Mouse (Mus musculus) cerebellum, adult 9-10 months (tissue): ENCODE measurements around the gene Trim24.
A peak's percentile ranks its signal among the peaks of the same experiment; 100 is the strongest.

Source experiments
- DNase-seq: peaks from one replicate; pipeline ENCODE4 v3.0.0; 2022

The Trim24 gene

DNA sequence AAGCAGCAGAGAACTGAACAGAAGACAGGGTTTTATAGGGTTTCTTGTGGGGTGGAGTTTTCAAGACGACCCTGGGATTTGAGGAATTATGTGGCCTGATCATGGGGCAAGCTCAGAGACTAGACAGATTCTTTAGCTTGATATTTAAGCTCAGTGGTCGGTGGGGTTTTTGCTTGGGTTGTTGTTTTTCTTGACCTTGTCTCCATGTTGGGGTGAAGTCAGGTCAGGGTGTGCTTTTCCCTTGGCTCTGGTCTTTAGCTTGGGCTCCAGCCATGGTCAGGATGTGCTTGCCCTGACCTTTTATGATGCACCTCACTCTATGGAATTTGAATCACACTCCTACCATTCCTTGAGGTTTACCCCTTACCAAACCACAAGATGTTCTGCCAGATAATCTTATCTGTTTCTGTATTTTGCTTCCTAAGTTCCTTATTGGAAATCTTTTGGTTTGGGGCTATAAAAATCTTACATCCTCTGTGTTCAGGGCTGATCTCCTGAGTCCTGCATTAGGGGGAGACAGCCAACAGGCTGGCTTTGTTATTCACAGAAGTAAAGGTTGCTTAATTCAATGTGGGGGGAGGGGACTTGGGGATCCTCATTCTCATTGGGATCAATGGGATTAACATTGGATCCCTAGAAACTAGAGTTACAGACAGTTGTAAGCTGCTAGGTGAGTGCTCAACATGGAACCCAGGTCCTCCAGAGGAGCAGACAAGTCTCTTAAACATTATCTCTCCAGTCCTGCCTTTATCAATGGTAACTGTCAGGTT lies 6.5 kb upstream of the Trim24 start:
- DNase-seq, result no peak

DNA sequence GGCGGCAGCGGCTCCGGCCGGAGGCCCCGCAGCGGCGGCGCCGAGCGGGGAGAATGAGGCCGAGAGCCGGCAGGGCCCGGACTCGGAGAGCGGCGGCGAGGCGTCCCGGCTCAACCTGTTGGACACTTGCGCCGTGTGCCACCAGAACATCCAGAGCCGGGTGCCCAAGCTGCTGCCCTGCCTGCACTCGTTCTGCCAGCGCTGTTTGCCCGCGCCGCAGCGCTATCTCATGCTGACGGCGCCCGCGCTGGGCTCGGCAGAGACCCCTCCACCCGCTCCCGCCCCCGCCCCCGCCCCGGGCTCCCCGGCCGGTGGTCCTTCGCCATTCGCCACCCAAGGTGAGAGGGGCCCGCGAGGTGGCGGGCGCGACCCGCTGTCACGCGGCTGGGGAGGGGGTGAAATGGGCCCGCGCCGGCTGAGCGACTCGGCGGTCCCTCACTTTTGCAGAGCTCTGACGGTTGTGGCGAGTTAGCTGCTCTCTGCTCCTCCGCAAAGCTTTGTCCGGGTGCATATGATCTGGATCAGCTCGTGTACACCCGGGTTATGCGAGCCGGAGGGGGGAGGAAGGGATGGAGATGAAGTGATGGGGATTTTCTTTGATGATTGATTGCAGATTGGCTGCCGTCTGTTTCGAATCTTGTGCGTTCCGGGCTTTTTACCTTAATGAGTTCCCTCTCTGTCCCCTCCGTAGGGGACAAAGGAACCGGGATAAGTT lies 683 bp downstream of the Trim24 start:
- DNase-seq, result peak; percentile 66

DNA sequence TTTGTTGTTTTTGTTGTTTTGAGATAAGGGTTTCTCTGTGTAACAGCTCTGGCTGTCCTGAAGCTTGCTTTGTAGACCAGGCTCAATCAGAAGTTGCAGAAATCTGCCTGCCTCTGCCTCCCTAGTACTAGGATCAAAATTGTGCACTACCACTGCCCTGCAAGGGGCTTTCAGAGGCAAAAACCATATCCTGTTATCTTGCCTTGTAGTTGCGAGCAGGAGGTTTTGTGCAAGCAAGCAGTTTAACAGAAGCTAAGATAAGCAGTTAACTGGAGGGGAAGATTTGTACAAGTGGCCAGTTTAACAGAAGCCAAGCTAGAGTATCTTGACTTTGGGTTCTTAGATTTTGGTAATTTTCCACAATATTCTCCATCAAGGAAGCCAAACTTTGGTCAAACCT lies 2.2 kb downstream of the Trim24 start:
- no peak for DNase-seq

DNA sequence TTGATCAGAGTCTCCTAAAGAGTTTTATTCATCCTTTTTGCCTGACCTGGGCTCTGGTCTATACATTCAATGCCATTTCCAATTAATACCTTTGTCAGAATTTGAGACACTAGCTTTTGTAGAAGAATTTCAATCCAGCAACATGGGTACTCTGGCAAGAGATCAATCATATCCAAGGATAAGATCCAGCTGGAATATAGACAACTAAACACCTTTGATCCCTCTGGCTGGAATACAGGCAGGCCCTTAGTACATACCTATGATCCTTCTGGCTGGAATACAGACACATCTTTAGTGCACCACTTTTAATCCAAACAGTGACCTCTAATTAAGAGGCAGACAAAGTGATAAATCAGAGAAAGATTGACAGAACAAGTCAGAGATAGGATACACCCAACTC lies 3.1 kb downstream of the Trim24 start:
- DNase-seq, result no peak

- no peak for DNase-seq
Measured at GRCm38 (mm10) chr6:37878206-37878605, 7.6 kb downstream of the Trim24 start.

DNA sequence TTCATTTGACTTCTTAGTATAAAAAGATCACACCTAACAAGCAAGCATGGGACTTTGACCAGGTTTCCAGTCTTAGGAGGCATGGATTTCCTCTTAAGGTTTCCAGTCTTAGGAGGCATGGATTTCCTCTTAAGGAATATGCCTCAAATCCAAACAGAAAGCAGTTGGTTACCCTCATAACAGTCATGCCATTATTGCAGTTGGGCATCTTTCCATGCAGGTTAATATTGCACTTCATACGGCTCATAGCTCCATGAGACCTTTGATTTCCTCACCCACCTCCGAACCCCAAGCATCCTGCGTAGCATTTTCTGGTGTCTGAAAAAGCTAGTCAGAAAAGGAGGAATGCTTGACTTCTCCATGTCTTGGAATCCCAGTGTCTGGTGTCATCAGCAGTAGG lies 10.0 kb downstream of the Trim24 start:
- DNase-seq, result no peak

- no peak for DNase-seq
Measured at GRCm38 (mm10) chr6:37893586-37893985, 23.0 kb downstream of the Trim24 start.

DNA sequence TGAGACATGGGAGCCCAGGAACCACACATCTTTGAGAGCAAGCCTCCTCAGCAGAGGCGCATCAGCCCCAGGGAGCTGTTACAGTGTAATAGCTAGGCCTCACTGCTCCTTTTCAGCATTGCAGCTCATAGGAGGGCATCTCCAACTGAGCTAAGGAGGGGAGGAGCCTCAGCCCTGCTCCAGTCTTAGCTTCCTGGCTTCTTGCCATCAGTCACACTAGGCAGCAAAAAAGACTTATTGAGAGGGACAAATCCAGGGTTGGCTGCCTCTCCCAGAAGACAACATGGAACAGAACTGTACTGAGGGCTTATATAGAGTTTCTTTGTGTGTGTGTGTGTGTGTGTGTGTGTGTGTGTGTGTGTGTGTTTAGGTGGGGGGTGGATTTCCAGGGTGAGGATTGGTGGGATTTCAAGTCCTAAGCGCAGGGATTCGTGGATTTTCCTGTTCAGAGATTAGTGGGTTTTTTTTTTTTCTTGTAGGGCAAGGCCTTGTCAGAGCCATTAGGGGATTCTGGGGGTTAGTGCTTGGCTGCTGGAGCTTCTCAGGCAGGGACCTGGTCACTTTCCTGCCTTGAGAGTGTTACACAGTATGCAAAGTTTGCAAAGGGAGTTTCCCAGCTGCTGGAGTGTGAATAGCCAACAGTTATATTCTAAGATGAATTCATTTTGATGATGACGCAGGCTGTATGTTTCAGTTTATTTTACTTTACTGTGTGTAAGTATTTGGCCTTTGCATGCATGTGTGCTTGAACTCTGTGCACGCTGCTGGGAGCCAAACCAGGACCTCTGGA lies 25.2 kb downstream of the Trim24 start:
- peak; percentile 23 for DNase-seq

- DNase-seq, result no peak
Measured at GRCm38 (mm10) chr6:37900221-37900620, 29.6 kb downstream of the Trim24 start.

- DNase-seq, result no peak
Measured at GRCm38 (mm10) chr6:37901791-37902190, 31.2 kb downstream of the Trim24 start.

DNA sequence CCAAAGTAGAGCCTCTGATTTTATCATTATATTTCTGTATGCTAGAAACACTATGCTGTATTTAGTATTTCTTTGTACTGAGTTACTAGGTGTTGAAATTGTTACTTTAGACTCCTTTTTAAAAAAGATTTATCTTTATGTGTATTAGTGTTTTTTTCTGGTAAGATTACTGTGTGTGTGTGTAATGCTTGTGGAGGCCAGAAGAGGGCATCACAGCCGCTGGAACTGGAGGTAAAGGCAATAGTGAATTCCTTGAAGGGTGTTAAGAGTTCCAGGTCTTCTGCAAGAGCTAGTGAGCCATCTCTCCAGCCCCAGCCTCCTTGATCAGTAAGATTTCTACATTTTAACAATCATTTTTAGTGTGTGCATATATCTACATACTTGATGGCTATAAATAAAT lies 33.2 kb downstream of the Trim24 start:
- no peak for DNase-seq

- no peak for DNase-seq
Measured at GRCm38 (mm10) chr6:37913525-37913924, 42.9 kb downstream of the Trim24 start.

GRCm38 (mm10) chr6:37925104-37925503 lies 54.5 kb downstream of the Trim24 start:
- no peak for DNase-seq

- no peak for DNase-seq
Measured at GRCm38 (mm10) chr6:37926751-37927150, 56.1 kb downstream of the Trim24 start.

DNA sequence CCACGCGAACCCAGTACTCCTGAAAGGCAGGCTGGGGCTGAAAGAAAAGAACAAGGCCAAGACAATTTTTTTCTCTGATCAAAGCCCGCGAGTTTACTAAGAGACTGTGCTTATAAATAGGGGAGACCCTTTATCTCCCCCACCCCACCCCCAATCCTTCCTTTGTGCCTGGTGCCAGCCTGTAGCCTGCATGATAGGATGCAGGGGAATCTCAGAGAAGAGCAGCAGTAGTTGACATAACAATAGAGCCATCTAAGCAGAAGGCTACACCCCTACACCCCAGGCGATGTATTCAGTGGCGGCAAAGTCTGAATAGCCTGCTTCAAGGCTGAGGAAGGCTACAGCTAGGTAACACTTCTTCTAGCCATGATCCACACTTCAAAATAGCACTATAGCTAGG lies 65.9 kb downstream of the Trim24 start:
- no peak for DNase-seq

GRCm38 (mm10) chr6:37951306-37951705 lies 80.7 kb downstream of the Trim24 start:
- no peak for DNase-seq

DNA sequence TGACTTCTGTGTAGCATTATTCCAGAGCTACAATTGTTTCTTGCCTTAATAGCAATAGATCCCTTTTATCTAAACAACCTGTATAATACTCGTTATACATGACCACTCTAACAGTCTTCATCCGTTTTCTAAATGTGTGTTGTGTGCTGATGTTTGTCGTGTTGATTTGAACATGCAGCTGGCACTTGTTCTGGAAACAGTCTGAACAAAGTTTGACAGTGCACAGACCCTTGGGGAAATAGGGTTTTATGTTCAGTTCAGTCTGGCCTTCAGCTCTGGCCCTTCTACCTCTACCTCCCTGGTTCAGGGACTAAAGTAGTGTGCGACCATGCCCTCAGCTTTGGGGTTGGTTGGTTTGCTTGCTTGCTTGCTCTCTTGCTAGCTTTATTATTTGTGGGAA lies 96.8 kb downstream of the Trim24 start:
- no peak for DNase-seq

DNA sequence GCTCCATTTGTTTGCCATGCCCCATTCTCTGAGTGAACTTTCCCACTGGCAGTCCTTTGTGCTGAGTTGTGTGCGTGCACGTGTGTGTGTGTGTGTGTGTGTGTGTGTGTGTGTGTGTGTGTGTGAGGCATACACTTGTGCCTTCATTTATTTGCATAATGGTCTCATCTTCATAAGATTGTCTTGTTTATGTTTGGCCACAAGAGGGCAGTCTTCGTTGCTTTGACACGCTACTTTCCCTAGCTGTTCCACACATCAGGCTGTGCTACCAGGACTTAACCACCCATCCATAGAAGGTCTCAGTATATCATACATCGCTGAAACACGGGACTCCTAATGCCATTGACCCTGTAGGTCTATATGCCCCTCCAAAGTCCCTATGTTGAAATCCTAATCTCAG lies 136.8 kb downstream of the Trim24 start:
- DNase-seq, result peak; percentile 58

DNA sequence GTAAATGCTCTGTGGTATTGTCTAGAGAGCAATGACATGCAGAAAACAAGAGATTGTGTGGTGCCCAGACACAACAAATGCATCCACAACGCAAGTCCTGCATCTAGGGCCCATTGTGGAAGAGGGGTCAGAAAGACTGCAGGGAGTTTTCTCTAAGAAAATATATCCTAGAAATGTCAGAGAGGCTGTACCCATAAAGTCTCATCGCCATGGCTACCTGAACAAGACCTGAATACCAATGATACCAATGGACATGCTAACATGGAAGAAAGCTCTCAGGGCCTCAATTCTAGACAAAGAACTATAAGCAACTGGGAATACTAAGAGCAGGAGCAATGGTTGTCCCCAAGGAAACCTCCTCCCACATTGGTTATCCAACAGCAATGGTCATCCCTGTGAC lies 142.2 kb downstream of the Trim24 start:
- no peak for DNase-seq
